Mouse (Mus musculus) testis, adult 2 months (tissue): ENCODE measurements at regions not wholly inside any gene's neighbourhood (a gene's known extent, or its start where the extent isn't known, plus 50 kb on each side); places are given as distances from the start of the nearest gene placed in this dataset.
"Not testable (repeated sequence)": the region's sequence is repeated elsewhere in the genome, so short reads cannot be mapped to it uniquely, and the experiment has no call there.

Source experiments
- H3K27ac ChIP-seq: fragments of 200-500 bp; 2 replicates; pipeline ENCODE4 v1.5.1; 2012; ENCODE audit warnings: low read depth, low read length; ENCODE audit not compliant: control insufficient read depth, insufficient read depth
- H3K27me3 ChIP-seq: fragments of 200-500 bp; 2 replicates; pipeline ENCODE4 v1.6.1; 2012; ENCODE audit warnings: mild to moderate bottlenecking, low read length, moderate library complexity; ENCODE audit not compliant: control insufficient read depth, insufficient read depth
- H3K36me3 ChIP-seq: fragments of 200-500 bp; 2 replicates; pipeline ENCODE4 v1.6.1; 2012; ENCODE audit warnings: mild to moderate bottlenecking, low read length; ENCODE audit not compliant: control insufficient read depth, insufficient read depth
- H3K4me1 ChIP-seq: fragments of 200-500 bp; 2 replicates; pipeline ENCODE4 v1.6.1; 2012; ENCODE audit warnings: low read length; ENCODE audit not compliant: control insufficient read depth, insufficient read depth
- H3K4me3 ChIP-seq: fragments of 200-500 bp; 2 replicates; pipeline ENCODE4 v1.5.1; 2012; ENCODE audit warnings: low read depth, mild to moderate bottlenecking, low read length, moderate library complexity, mixed read lengths; ENCODE audit not compliant: control insufficient read depth
- CTCF ChIP-seq: fragments of 200-500 bp; IDR thresholded peaks from 2 replicates; pipeline ENCODE4 v1.5.1; 2012; ENCODE audit warnings: low read depth, mild to moderate bottlenecking, inconsistent platforms, low read length, moderate library complexity; ENCODE audit not compliant: control insufficient read depth, insufficient read depth, insufficient replicate concordance
- POLR2A ChIP-seq: fragments of 200-500 bp; IDR thresholded peaks from 2 replicates; pipeline ENCODE4 v1.6.1; 2012; ENCODE audit warnings: low read depth, mild to moderate bottlenecking, inconsistent platforms, low read length, moderate library complexity; ENCODE audit not compliant: control insufficient read depth

GRCm38 (mm10) chr15:5915261-5915660 is 384.3 kb upstream of the Dab2 start:
- H3K4me3 ChIP-seq = no peak overlapping the region
- H3K27ac ChIP-seq = no peak overlapping the region
- TF ChIP-seq CTCF (no peak), POLR2A (no peak)
- no peaks in the 10 kb centered on the region for H3K27me3 ChIP-seq
- no peaks in the 10 kb centered on the region for H3K36me3 ChIP-seq
- H3K4me1 ChIP-seq = no peaks in the 10 kb centered on the region

- Histone ChIP-seq H3K27ac (no peak overlapping the region), H3K4me1 (no peaks in the 10 kb centered on the region), H3K27me3 (no peaks in the 10 kb centered on the region), H3K36me3 (no peaks in the 10 kb centered on the region), H3K4me3 (no peak overlapping the region)
- TF ChIP-seq POLR2A (no peak), CTCF (no peak)
Observed at GRCm38 (mm10) chr15:5920058-5920457, 379.5 kb upstream of the Dab2 start.

- no peaks in the 10 kb centered on the region for H3K27me3 ChIP-seq
- H3K4me1 ChIP-seq = no peaks in the 10 kb centered on the region
- TF ChIP-seq CTCF (no peak), POLR2A (no peak)
- H3K36me3 ChIP-seq = no peaks in the 10 kb centered on the region
- H3K27ac ChIP-seq = no peak overlapping the region
- H3K4me3 ChIP-seq = no peak overlapping the region
Observed at GRCm38 (mm10) chr15:5927768-5928167, 371.8 kb upstream of the Dab2 start.

- no peak overlapping the region for H3K4me3 ChIP-seq
- H3K27ac ChIP-seq = no peak overlapping the region
- H3K4me1 ChIP-seq = no peaks in the 10 kb centered on the region
- no peaks in the 10 kb centered on the region for H3K27me3 ChIP-seq
- no peaks in the 10 kb centered on the region for H3K36me3 ChIP-seq
- TF ChIP-seq POLR2A (no peak), CTCF (no peak)
Observed at GRCm38 (mm10) chr15:5933586-5933985, 366.0 kb upstream of the Dab2 start.

GRCm38 (mm10) chr15:5940945-5941344 is 358.6 kb upstream of the Dab2 start:
- no peak overlapping the region for H3K4me3 ChIP-seq
- H3K4me1 ChIP-seq = no peaks in the 10 kb centered on the region
- H3K36me3 ChIP-seq = no peaks in the 10 kb centered on the region
- TF ChIP-seq CTCF = no peak
- TF ChIP-seq POLR2A = no peak
- H3K27me3 ChIP-seq = no peaks in the 10 kb centered on the region
- H3K27ac ChIP-seq = no peak overlapping the region

GRCm38 (mm10) chr15:5946650-5947049 is 352.9 kb upstream of the Dab2 start:
- no peaks in the 10 kb centered on the region for H3K4me1 ChIP-seq
- no peak overlapping the region for H3K27ac ChIP-seq
- TF ChIP-seq CTCF (no peak), POLR2A (no peak)
- no peak overlapping the region for H3K4me3 ChIP-seq
- H3K36me3 ChIP-seq = no peaks in the 10 kb centered on the region
- no peaks in the 10 kb centered on the region for H3K27me3 ChIP-seq

- no peaks in the 10 kb centered on the region for H3K36me3 ChIP-seq
- no peaks in the 10 kb centered on the region for H3K27me3 ChIP-seq
- TF ChIP-seq POLR2A (no peak), CTCF (no peak)
- no peak overlapping the region for H3K4me3 ChIP-seq
- H3K4me1 ChIP-seq = peaks cover 4% of the 10 kb centered on the region; the same call in 1 of the 2 replicates
- H3K27ac ChIP-seq = no peak overlapping the region
Observed at GRCm38 (mm10) chr15:5950919-5951318, 348.7 kb upstream of the Dab2 start.

GRCm38 (mm10) chr15:5951661-5952060 is 347.9 kb upstream of the Dab2 start:
- not testable (repeated sequence) for H3K4me3 ChIP-seq, H3K4me1 ChIP-seq, H3K36me3 ChIP-seq, H3K27me3 ChIP-seq, H3K27ac ChIP-seq
